Mouse (Mus musculus) brain, embryonic 14.5 days (tissue): ENCODE measurements around the gene Cd86.

Experiments used
- CTCF ChIP-seq: fragments of 200-500 bp; IDR thresholded peaks from 2 replicates; pipeline ENCODE4 v1.5.1; 2012; ENCODE audit warnings: inconsistent platforms, mild to moderate bottlenecking, moderate library complexity, borderline replicate concordance; ENCODE audit not compliant: insufficient read depth, insufficient read length; ENCODE audit errors: extremely low read depth
- POLR2A ChIP-seq: fragments of 200-500 bp; IDR thresholded peaks from 2 replicates; pipeline ENCODE4 v1.6.1; 2012; ENCODE audit warnings: mild to moderate bottlenecking, inconsistent platforms, borderline replicate concordance; ENCODE audit not compliant: poor library complexity, insufficient read depth, insufficient read length, severe bottlenecking; ENCODE audit errors: extremely low read depth

GRCm38 (mm10) chr16:36681829-36682228 is 15.9 kb upstream of the Cd86 start:
- TF ChIP-seq POLR2A (no peak), CTCF (no peak)
